Mouse (Mus musculus) cortical plate, adult 2 months (tissue): ENCODE measurements at regions not wholly inside any gene's neighbourhood (a gene's known extent, or its start where the extent isn't known, plus 50 kb on each side); places are given as distances from the start of the nearest gene placed in this dataset.

Experiments
- H3K27ac ChIP-seq: fragments of 200-500 bp; 2 replicates; pipeline ENCODE4 v1.5.1; 2012; ENCODE audit warnings: low read length, control low read depth, inconsistent platforms; ENCODE audit not compliant: insufficient read depth
- H3K4me1 ChIP-seq: fragments of 200-500 bp; 2 replicates; pipeline ENCODE4 v1.6.1; 2011; ENCODE audit warnings: low read length; ENCODE audit not compliant: control insufficient read depth, insufficient read depth
- H3K4me3 ChIP-seq: fragments of 200-500 bp; 2 replicates; pipeline ENCODE4 v1.5.1; 2011; ENCODE audit warnings: mild to moderate bottlenecking, low read length, control low read depth; ENCODE audit not compliant: insufficient read depth
- CTCF ChIP-seq: fragments of 200-500 bp; IDR thresholded peaks from 2 replicates; pipeline ENCODE4 v1.5.1; 2011; ENCODE audit warnings: mild to moderate bottlenecking, control low read depth, low read length; ENCODE audit not compliant: insufficient read depth; ENCODE audit errors: extremely low read depth
- POLR2A ChIP-seq: fragments of 200-500 bp; IDR thresholded peaks from 2 replicates; pipeline ENCODE4 v1.6.1; 2011; ENCODE audit warnings: mild to moderate bottlenecking, low read length, control low read depth; ENCODE audit not compliant: insufficient read depth; ENCODE audit errors: extremely low read depth

GRCm38 (mm10) chr4:87371960-87372359, 141.7 kb upstream of the Slc24a2 start:
- TF ChIP-seq POLR2A = no peak
- TF ChIP-seq CTCF = no peak
- no peak overlapping the region for H3K27ac ChIP-seq
- H3K4me3 ChIP-seq = no peak overlapping the region
- no peaks in the 10 kb centered on the region; the same call in 1 of the 2 replicates for H3K4me1 ChIP-seq

GRCm38 (mm10) chr4:87369626-87370234, 139.5 kb upstream of the Slc24a2 start:
- Histone ChIP-seq H3K27ac (no peak overlapping the region), H3K4me3 (no peak overlapping the region), H3K4me1 (no peaks in the 10 kb centered on the region; the same call in 1 of the 2 replicates)
- no peak for TF ChIP-seq POLR2A
- no peak for TF ChIP-seq CTCF

GRCm38 (mm10) chr4:87368413-87369160, 138.3 kb upstream of the Slc24a2 start:
- H3K4me1 ChIP-seq = no peaks in the 10 kb centered on the region; the same call in 1 of the 2 replicates
- H3K4me3 ChIP-seq = peak overlapping the region; percentile 38
- TF ChIP-seq POLR2A (no peak), CTCF (peak; percentile 52)
- no peak overlapping the region for H3K27ac ChIP-seq

- no peak overlapping the region for H3K27ac ChIP-seq
- H3K4me3 ChIP-seq = peak overlapping the region; percentile 38
- TF ChIP-seq POLR2A = no peak
- peak; percentile 85 for TF ChIP-seq CTCF
- H3K4me1 ChIP-seq = no peaks in the 10 kb centered on the region; the same call in 1 of the 2 replicates
Observed at GRCm38 (mm10) chr4:87367732-87368412, 137.6 kb upstream of the Slc24a2 start.

- no peak for TF ChIP-seq POLR2A
- peak; percentile 78 for TF ChIP-seq CTCF
- no peak overlapping the region for H3K27ac ChIP-seq
- 0 out of 2 replicates have a peak, but pooled peaks cover 1% of the 10 kb centered on the region for H3K4me1 ChIP-seq
- H3K4me3 ChIP-seq = no peak overlapping the region
Observed at GRCm38 (mm10) chr4:87362201-87362600, 131.9 kb upstream of the Slc24a2 start.

GRCm38 (mm10) chr4:87359483-87359882, 129.2 kb upstream of the Slc24a2 start:
- Histone ChIP-seq H3K4me1 (0 out of 2 replicates have a peak, but pooled peaks cover 1% of the 10 kb centered on the region), H3K27ac (no peak overlapping the region), H3K4me3 (peak overlapping the region; percentile 22; the same call in 1 of the 2 replicates)
- TF ChIP-seq POLR2A = no peak
- TF ChIP-seq CTCF = peak; percentile 21; the same call in 1 of the 2 replicates

GRCm38 (mm10) chr4:87359004-87359403, 128.7 kb upstream of the Slc24a2 start:
- Histone ChIP-seq H3K27ac (no peak overlapping the region), H3K4me3 (no peak overlapping the region), H3K4me1 (0 out of 2 replicates have a peak, but pooled peaks cover 1% of the 10 kb centered on the region)
- TF ChIP-seq POLR2A = no peak
- TF ChIP-seq CTCF = no peak

GRCm38 (mm10) chr4:87332968-87333367, 102.7 kb upstream of the Slc24a2 start:
- H3K4me1 ChIP-seq = no peaks in the 10 kb centered on the region; the same call in 1 of the 2 replicates
- no peak overlapping the region for H3K27ac ChIP-seq
- no peak overlapping the region for H3K4me3 ChIP-seq
- TF ChIP-seq CTCF (no peak), POLR2A (no peak)

GRCm38 (mm10) chr4:87329136-87329535, 98.9 kb upstream of the Slc24a2 start:
- no peak overlapping the region for H3K4me3 ChIP-seq
- H3K27ac ChIP-seq = no peak overlapping the region
- no peak for TF ChIP-seq CTCF
- no peak for TF ChIP-seq POLR2A
- no peaks in the 10 kb centered on the region; the same call in 1 of the 2 replicates for H3K4me1 ChIP-seq
